Mouse (Mus musculus): Measurements from ENCODE around the gene Thap4. TPM values are rescaled to one million over a fixed set of nuclear protein-coding genes. Genes with fewer than 3 reads are reported as not detected.
"Not testable (repeated sequence)": the region's sequence is repeated elsewhere in the genome, so short reads cannot be mapped to it uniquely, and the experiment has no call there.

The Thap4 gene
- polyA plus RNA-seq, 1 experiment from 2014 or later, result 59.0 TPM

DNA sequence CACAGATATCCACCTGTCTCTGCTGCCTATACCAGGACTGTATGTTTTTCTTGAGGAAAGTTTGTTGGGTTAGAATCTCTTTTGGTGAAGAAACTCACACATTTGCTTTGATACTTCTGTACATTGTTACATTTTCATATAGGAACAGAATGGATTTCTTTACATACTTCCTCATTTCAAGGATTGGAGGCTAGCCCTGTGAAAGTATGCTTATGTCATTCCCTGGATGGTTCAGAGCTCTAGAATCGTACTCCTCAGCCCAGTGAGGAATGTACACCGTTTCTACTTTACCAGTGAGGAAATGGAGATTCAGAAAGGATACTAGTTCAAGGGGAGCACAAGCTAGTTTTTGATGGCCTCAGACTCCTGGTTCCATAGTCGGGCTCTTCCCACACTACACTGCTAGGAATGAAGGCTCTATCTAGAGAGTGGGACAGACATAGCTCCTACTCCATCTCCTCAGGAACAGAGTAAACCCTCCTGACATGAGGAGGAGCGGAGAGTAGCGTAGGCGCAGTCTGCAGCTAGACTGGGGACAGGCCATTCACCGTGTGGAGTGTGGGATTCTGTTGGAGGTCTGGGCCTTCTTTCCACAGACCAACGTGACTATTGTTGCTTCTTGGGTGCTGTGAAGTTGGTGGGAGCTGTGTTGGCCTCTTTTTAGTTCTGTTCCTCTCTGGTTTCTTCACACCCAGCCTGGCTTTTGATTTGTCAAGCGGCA lies 10.4 kb upstream of the Thap4 start:
- TF ChIP-seq CTCF (IDR thresholded peaks at IDR 0.05; ENCODE audit: low read depth), result no peak
- Histone ChIP-seq H3K27me3 (replicated peaks; ENCODE audit: control insufficient read depth, insufficient read depth, low read length) (no peaks in the 10 kb centered on the region), H3K9ac (ENCODE audit: low read depth, low read length) (no peak overlapping the region), H3K27ac (ENCODE audit: low read depth, low read length) (no peak overlapping the region), H3K4me1 (replicated peaks; ENCODE audit: control insufficient read depth, insufficient read depth, low read length) (no peaks in the 10 kb centered on the region), H3K4me3 (ENCODE audit: low read depth, low read length) (no peak overlapping the region), H3K9me3 (ENCODE audit: control insufficient read depth) (no peaks in the 10 kb centered on the region), H3K36me3 (ENCODE audit: control insufficient read depth, insufficient read depth) (peaks cover 8% of the 10 kb centered on the region; the same call in 1 of the 2 replicates), H3K4me2 (replicated peaks; ENCODE audit: low read depth) (no peak overlapping the region)
- WGBS, result 90% methylated on average over 9 of the region's 9 CpGs
- ATAC-seq, result no peak

DNA sequence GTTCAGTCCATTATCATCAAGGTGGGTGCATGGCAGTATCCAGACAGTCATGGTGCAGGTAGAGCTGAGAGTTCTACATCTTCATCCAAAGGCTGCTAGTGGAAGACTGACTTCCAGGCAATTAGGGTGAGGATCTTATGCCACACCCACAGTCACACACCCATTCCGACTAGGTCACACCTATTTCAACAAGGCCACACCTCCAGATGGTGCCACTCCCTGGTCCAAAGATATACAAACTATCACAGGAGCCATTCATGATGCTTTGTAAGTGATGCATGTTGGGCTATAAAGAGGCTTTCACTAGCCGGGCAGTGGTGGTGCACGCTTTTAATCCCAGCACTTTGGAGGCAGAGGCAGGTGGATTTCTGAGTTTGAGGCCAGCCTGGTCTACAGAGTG lies 8.9 kb upstream of the Thap4 start:
- not testable (repeated sequence) for H3K9ac ChIP-seq (ENCODE audit: low read depth, low read length); H3K4me1 ChIP-seq (replicated peaks; ENCODE audit: control insufficient read depth, insufficient read depth, low read length); H3K4me3 ChIP-seq (ENCODE audit: low read depth, low read length); H3K4me2 ChIP-seq (replicated peaks; ENCODE audit: low read depth); H3K9me3 ChIP-seq (ENCODE audit: control insufficient read depth); H3K27me3 ChIP-seq (replicated peaks; ENCODE audit: control insufficient read depth, insufficient read depth, low read length); ATAC-seq; H3K36me3 ChIP-seq (ENCODE audit: control insufficient read depth, insufficient read depth); H3K27ac ChIP-seq (ENCODE audit: low read depth, low read length)
- 62% methylated on average over 3 of the region's 3 CpGs for WGBS

DNA sequence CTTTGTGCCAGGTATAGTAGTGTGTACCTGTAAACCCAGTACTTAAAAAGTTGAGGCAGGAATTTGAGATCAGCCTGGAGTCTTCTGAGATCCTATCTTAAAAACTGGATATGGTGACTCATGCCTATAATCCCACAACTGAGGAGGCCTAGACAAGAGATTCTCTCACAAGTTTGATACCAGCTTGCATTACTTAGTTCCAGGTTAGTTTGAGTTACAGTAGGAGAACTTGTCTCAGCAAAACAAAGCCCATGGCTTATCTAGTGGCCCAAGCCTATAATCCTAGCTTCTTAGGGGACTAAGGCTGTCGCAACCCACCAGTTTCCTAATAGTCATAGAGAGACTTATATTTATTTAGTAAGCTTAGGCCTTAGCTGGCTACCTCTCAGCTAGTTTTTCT lies 5.4 kb upstream of the Thap4 start:
- Histone ChIP-seq H3K9me3 (ENCODE audit: control insufficient read depth) (no peaks in the 10 kb centered on the region), H3K4me1 (replicated peaks; ENCODE audit: control insufficient read depth, insufficient read depth, low read length) (peaks cover 2% of the 10 kb centered on the region; the same call in 1 of the 2 replicates), H3K9ac (ENCODE audit: low read depth, low read length) (no peak overlapping the region), H3K27me3 (replicated peaks; ENCODE audit: control insufficient read depth, insufficient read depth, low read length) (no peaks in the 10 kb centered on the region), H3K4me2 (replicated peaks; ENCODE audit: low read depth) (no peak overlapping the region), H3K27ac (ENCODE audit: low read depth, low read length) (no peak overlapping the region), H3K4me3 (ENCODE audit: low read depth, low read length) (no peak overlapping the region), H3K36me3 (ENCODE audit: control insufficient read depth, insufficient read depth) (no peaks in the 10 kb centered on the region)
- TF ChIP-seq CTCF (IDR thresholded peaks at IDR 0.05; ENCODE audit: low read depth), result no peak
- 87% methylated on average over 1 of the region's 1 CpGs for WGBS
- ATAC-seq, result no peak

DNA sequence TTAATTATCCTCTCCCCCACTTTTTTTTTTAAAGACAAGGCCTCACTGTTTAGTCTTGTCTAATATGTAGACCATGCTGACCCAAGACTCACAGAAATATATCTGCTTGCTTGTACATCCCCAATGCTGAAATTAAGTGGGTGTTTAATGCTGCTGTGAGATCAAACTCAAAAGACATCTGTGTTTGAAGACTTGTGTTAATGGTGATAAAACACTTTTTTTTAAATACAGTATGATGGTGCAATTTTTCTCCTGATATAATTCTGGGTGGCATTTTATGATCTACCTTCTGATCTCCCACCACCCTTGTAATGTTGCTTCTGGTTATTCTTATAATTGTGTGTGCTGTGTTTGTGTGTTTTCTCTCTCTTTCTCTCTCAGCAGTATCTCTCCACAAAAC lies 1.5 kb upstream of the Thap4 start:
- no peak for ATAC-seq
- no peak for TF ChIP-seq CTCF (IDR thresholded peaks at IDR 0.05; ENCODE audit: low read depth)
- Histone ChIP-seq H3K4me3 (ENCODE audit: low read depth, low read length) (no peak overlapping the region), H3K27me3 (replicated peaks; ENCODE audit: control insufficient read depth, insufficient read depth, low read length) (no peaks in the 10 kb centered on the region), H3K9ac (ENCODE audit: low read depth, low read length) (no peak overlapping the region), H3K4me2 (replicated peaks; ENCODE audit: low read depth) (no peak overlapping the region), H3K36me3 (ENCODE audit: control insufficient read depth, insufficient read depth) (no peaks in the 10 kb centered on the region), H3K4me1 (replicated peaks; ENCODE audit: control insufficient read depth, insufficient read depth, low read length) (peaks cover 7% of the 10 kb centered on the region), H3K9me3 (ENCODE audit: control insufficient read depth) (no peaks in the 10 kb centered on the region), H3K27ac (ENCODE audit: low read depth, low read length) (no peak overlapping the region)

DNA sequence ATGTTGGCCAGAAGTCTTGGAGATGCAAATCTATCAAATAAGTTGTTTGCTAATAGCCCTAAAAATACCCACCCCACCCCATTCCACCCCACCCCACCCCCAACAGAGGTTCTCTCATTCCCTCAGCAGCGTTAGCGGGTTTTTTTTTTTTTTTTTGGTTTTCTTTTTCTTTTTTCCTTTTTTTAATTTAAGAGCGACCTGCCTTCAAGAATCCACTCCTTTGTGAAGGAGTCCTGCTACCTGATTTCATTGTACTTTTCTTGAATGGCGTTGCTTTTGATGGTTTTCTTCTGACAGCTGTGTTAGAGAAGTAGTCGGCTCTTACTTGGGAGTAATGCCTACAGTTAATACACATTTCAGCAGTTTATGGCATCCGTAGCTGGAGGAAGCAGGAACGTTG lies 954 bp upstream of the Thap4 start:
- no peaks in the 10 kb centered on the region for H3K9me3 ChIP-seq (ENCODE audit: control insufficient read depth)
- 20% methylated on average over 7 of the region's 7 CpGs for WGBS
- peak overlapping the region; percentile 85 for H3K9ac ChIP-seq (ENCODE audit: low read depth, low read length)
- no peak for ATAC-seq
- H3K4me3 ChIP-seq (ENCODE audit: low read depth, low read length), result peak overlapping the region; percentile 99
- H3K27ac ChIP-seq (ENCODE audit: low read depth, low read length), result no peak overlapping the region
- peak overlapping the region; percentile 83 for H3K4me2 ChIP-seq (replicated peaks; ENCODE audit: low read depth)
- no peaks in the 10 kb centered on the region for H3K27me3 ChIP-seq (replicated peaks; ENCODE audit: control insufficient read depth, insufficient read depth, low read length)
- TF ChIP-seq CTCF (IDR thresholded peaks at IDR 0.05; ENCODE audit: low read depth), result no peak
- peaks cover 7% of the 10 kb centered on the region for H3K4me1 ChIP-seq (replicated peaks; ENCODE audit: control insufficient read depth, insufficient read depth, low read length)
- H3K36me3 ChIP-seq (ENCODE audit: control insufficient read depth, insufficient read depth), result peaks cover under 1% of the 10 kb centered on the region; the same call in 1 of the 2 replicates

DNA sequence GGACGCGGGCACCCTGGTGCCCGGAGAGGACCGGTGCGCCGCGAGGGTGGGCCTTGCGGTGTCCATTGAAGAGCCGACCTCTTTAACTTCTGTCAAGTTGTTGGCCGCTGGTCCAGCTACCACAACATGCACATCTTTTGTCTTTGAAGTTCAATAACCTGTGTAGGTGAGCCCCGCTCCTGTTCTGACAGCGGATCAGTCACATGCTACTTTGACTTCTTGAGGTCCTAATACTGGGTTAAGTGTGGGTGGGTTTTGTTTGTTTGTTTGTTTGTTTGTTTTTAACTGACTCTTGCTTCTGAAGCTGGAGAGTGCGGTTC lies 587 bp upstream of the Thap4 start:
- no peaks in the 10 kb centered on the region for H3K9me3 ChIP-seq (ENCODE audit: control insufficient read depth)
- WGBS, result under 1% methylated on average over 13 of the region's 13 CpGs
- H3K4me2 ChIP-seq (replicated peaks; ENCODE audit: low read depth), result peak overlapping the region; percentile 83
- H3K9ac ChIP-seq (ENCODE audit: low read depth, low read length), result peak overlapping the region; percentile 85
- H3K27me3 ChIP-seq (replicated peaks; ENCODE audit: control insufficient read depth, insufficient read depth, low read length), result no peaks in the 10 kb centered on the region
- peak overlapping the region; percentile 83 for H3K27ac ChIP-seq (ENCODE audit: low read depth, low read length)
- peaks cover 7% of the 10 kb centered on the region for H3K4me1 ChIP-seq (replicated peaks; ENCODE audit: control insufficient read depth, insufficient read depth, low read length)
- TF ChIP-seq CTCF (IDR thresholded peaks at IDR 0.05; ENCODE audit: low read depth), result no peak
- no peak for ATAC-seq
- H3K4me3 ChIP-seq (ENCODE audit: low read depth, low read length), result peak overlapping the region; percentile 99
- H3K36me3 ChIP-seq (ENCODE audit: control insufficient read depth, insufficient read depth), result peaks cover 4% of the 10 kb centered on the region

All from intestine, postnatal 0 days (tissue).